Mouse (Mus musculus) midbrain, embryonic 13.5 days (tissue): ENCODE data around the gene Clec18a. TPM values are rescaled to one million over a fixed set of nuclear protein-coding genes. Genes with fewer than 3 reads are reported as not detected.
"Not testable (repeated sequence)": the region's sequence is repeated elsewhere in the genome, so short reads cannot be mapped to it uniquely, and the experiment has no call there.

ENCODE experiments used
- ATAC-seq: fragments of 200-750 bp; cut with Nextera tagmentation; 2 replicates; pipeline ENCODE4 v1.8.0; 2017; ENCODE audit warnings: mild to moderate bottlenecking, moderate TSS enrichment, moderate library complexity
- H3K27ac ChIP-seq: fragments of 300-500 bp; sonication (generic); 2 replicates; pipeline ENCODE4 v1.5.1; 2015; ENCODE audit warnings: inconsistent platforms, mild to moderate bottlenecking, moderate library complexity
- H3K27me3 ChIP-seq: fragments of 300-500 bp; sonication (generic); 2 replicates; pipeline ENCODE4 v1.6.1; 2015; ENCODE audit warnings: mild to moderate bottlenecking, inconsistent platforms
- H3K36me3 ChIP-seq: fragments of 300-500 bp; sonication (generic); 2 replicates; pipeline ENCODE4 v1.6.1; 2015; ENCODE audit warnings: mild to moderate bottlenecking, inconsistent platforms
- H3K4me1 ChIP-seq: fragments of 300-500 bp; sonication (generic); replicated peaks from 2 replicates; pipeline ENCODE4 v1.6.1; 2015; ENCODE audit warnings: inconsistent platforms
- H3K4me2 ChIP-seq: fragments of 300-500 bp; sonication (generic); replicated peaks from 2 replicates; pipeline ENCODE4 v1.6.1; 2015; ENCODE audit warnings: moderate library complexity, mild to moderate bottlenecking, inconsistent platforms
- H3K4me3 ChIP-seq: fragments of 300-500 bp; sonication (generic); replicated peaks from 2 replicates; pipeline ENCODE4 v1.5.1; 2015; ENCODE audit warnings: mild to moderate bottlenecking, inconsistent platforms
- H3K9ac ChIP-seq: fragments of 300-500 bp; sonication (generic); replicated peaks from 2 replicates; pipeline ENCODE4 v1.6.1; 2015; ENCODE audit warnings: mild to moderate bottlenecking, inconsistent platforms
- H3K9me3 ChIP-seq: fragments of 300-500 bp; sonication (generic); 2 replicates; pipeline ENCODE4 v1.6.1; 2016; ENCODE audit warnings: mild to moderate bottlenecking, inconsistent platforms
- WGBS: fragments of 180-500 bp; shearing (Covaris S2); methylation state at CpG from one replicate; pipeline ENCODE4 v1.1.7; 2015; 5-methylcytosine and 5-hydroxymethylcytosine counted together
- polyA plus RNA-seq: library from polyadenylated mRNA; unstranded; fragments of >200 nt; fragmentation: Nextera tagmentation; extraction: Ambion mirVana; gene quantifications from 2 replicates; pipeline ENCODE4 v1.2.1, GENCODE M21; 2015

Gene Clec18a
- 0.23 and 0.30 TPM in 2 replicates for polyA plus RNA-seq

GRCm38 (mm10) chr8:111092326-111092725 is at the start of gene Clec18a:
Clec18a (minus strand) TSS chr8:111092426.
- H3K27ac ChIP-seq, ATAC-seq, H3K9me3 ChIP-seq, H3K4me3 ChIP-seq, H3K9ac ChIP-seq, H3K27me3 ChIP-seq, H3K36me3 ChIP-seq, H3K4me2 ChIP-seq: not testable (repeated sequence)
- H3K4me1 ChIP-seq, result peaks cover 14% of the 10 kb centered on the region
- 90% methylated on average over 6 of the region's 6 CpGs for WGBS

GRCm38 (mm10) chr8:111130756-111131155 is 38.5 kb upstream of the Clec18a start:
- Histone ChIP-seq H3K27me3 (no peaks in the 10 kb centered on the region), H3K4me3 (no peak overlapping the region), H3K27ac (no peak overlapping the region), H3K4me2 (no peak overlapping the region), H3K4me1 (no peaks in the 10 kb centered on the region), H3K9me3 (no peaks in the 10 kb centered on the region), H3K9ac (no peak overlapping the region), H3K36me3 (peaks cover 83% of the 10 kb centered on the region)
- ATAC-seq, result no peak
- WGBS, result 94% methylated on average over 2 of the region's 2 CpGs

- no peak for ATAC-seq
- Histone ChIP-seq H3K4me3 (no peak overlapping the region), H3K4me1 (no peaks in the 10 kb centered on the region), H3K27ac (no peak overlapping the region), H3K9me3 (no peaks in the 10 kb centered on the region), H3K4me2 (no peak overlapping the region), H3K9ac (no peak overlapping the region), H3K36me3 (peaks cover 98% of the 10 kb centered on the region), H3K27me3 (no peaks in the 10 kb centered on the region)
- WGBS, result 96% methylated on average over 3 of the region's 3 CpGs
Observed at GRCm38 (mm10) chr8:111119481-111119880, 27.3 kb upstream of the Clec18a start.

- Histone ChIP-seq H3K9ac (no peak overlapping the region), H3K27me3 (no peaks in the 10 kb centered on the region), H3K9me3 (no peaks in the 10 kb centered on the region), H3K4me3 (no peak overlapping the region), H3K36me3 (peaks cover 75% of the 10 kb centered on the region), H3K4me1 (no peaks in the 10 kb centered on the region), H3K27ac (no peak overlapping the region), H3K4me2 (no peak overlapping the region)
- ATAC-seq, result no peak
- 94% methylated on average over 5 of the region's 5 CpGs for WGBS
Observed at GRCm38 (mm10) chr8:111114891-111115290, 22.7 kb upstream of the Clec18a start.

- peak overlapping the region; percentile 83 for H3K4me2 ChIP-seq
- H3K27ac ChIP-seq, result peak overlapping the region; percentile 53; the same call in 1 of the 2 replicates
- WGBS, result under 1% methylated on average over 59 of the region's 69 CpGs
Observed at GRCm38 (mm10) chr8:111094719-111095302, 2.6 kb upstream of the Clec18a start.

GRCm38 (mm10) chr8:111093865-111094718 is 1.9 kb upstream of the Clec18a start, which contains the start of gene Pdpr:
Pdpr (plus strand) TSS chr8:111094630.
- peak; percentile 93 for ATAC-seq
- H3K9ac ChIP-seq, result peak within 1 kb of the TSS; percentile 77
- H3K4me3 ChIP-seq, result peak within 1 kb of the TSS; percentile 66
- peak within 1 kb of the TSS; percentile 83 for H3K4me2 ChIP-seq
- peaks cover 14% of the 10 kb centered on the region for H3K4me1 ChIP-seq
- WGBS, result 5% methylated on average over 72 of the region's 72 CpGs
- no peaks in the 10 kb centered on the region for H3K36me3 ChIP-seq
- peak within 1 kb of the TSS; percentile 72 for H3K27ac ChIP-seq
- no peaks in the 10 kb centered on the region for H3K27me3 ChIP-seq
- no peaks in the 10 kb centered on the region for H3K9me3 ChIP-seq

More at GRCm38 (mm10) chr8:111094719-111095302, 2.6 kb upstream of the Clec18a start:
- Histone ChIP-seq H3K9ac (peak overlapping the region; percentile 77), H3K4me1 (peaks cover 14% of the 10 kb centered on the region), H3K4me3 (peak overlapping the region; percentile 66)
- H3K27me3 ChIP-seq, H3K36me3 ChIP-seq, H3K9me3 ChIP-seq: not testable (repeated sequence)
- peak; percentile 96 for ATAC-seq

- H3K9ac ChIP-seq, result no peak overlapping the region
- no peak for ATAC-seq
- H3K4me2 ChIP-seq, result no peak overlapping the region
- H3K4me3 ChIP-seq, result no peak overlapping the region
- 84% methylated on average over 7 of the region's 7 CpGs for whole genome bisulfite sequencing
- H3K27me3 ChIP-seq, result no peaks in the 10 kb centered on the region
- H3K4me1 ChIP-seq, result peaks cover 14% of the 10 kb centered on the region
- H3K36me3 ChIP-seq, result no peaks in the 10 kb centered on the region
- H3K9me3 ChIP-seq, result no peaks in the 10 kb centered on the region
- no peak overlapping the region for H3K27ac ChIP-seq
Observed at GRCm38 (mm10) chr8:111091706-111092105, 520 bp downstream of the Clec18a start.

GRCm38 (mm10) chr8:111090126-111090525 is 2.1 kb downstream of the Clec18a start:
- H3K27me3 ChIP-seq, result no peaks in the 10 kb centered on the region
- no peak overlapping the region for H3K4me2 ChIP-seq
- WGBS, result 3% methylated on average over 2 of the region's 2 CpGs
- no peak overlapping the region for H3K27ac ChIP-seq
- H3K9me3 ChIP-seq, result no peaks in the 10 kb centered on the region
- ATAC-seq, result no peak
- no peak overlapping the region for H3K9ac ChIP-seq
- peaks cover 4% of the 10 kb centered on the region; the same call in 1 of the 2 replicates for H3K4me1 ChIP-seq
- no peak overlapping the region for H3K4me3 ChIP-seq
- no peaks in the 10 kb centered on the region for H3K36me3 ChIP-seq

GRCm38 (mm10) chr8:111083936-111084335 is 8.3 kb downstream of the Clec18a start:
- H3K4me2 ChIP-seq, ATAC-seq, H3K9me3 ChIP-seq, H3K27ac ChIP-seq, H3K36me3 ChIP-seq, H3K27me3 ChIP-seq, H3K9ac ChIP-seq, H3K4me3 ChIP-seq: not testable (repeated sequence)
- H3K4me1 ChIP-seq, result peaks cover 13% of the 10 kb centered on the region
- 94% methylated on average over 5 of the region's 5 CpGs for WGBS

GRCm38 (mm10) chr8:111081580-111082258 is 10.5 kb downstream of the Clec18a start:
- Histone ChIP-seq H3K4me1 (peaks cover 13% of the 10 kb centered on the region), H3K27me3 (no peaks in the 10 kb centered on the region), H3K36me3 (no peaks in the 10 kb centered on the region), H3K9me3 (no peaks in the 10 kb centered on the region), H3K9ac (peak overlapping the region; percentile 39; the same call in 1 of the 2 replicates), H3K4me2 (no peak overlapping the region), H3K27ac (no peak overlapping the region), H3K4me3 (no peak overlapping the region)
- 28% methylated on average over 12 of the region's 12 CpGs for WGBS
- ATAC-seq, result peak; percentile 69

- ATAC-seq, result no peak
- Histone ChIP-seq H3K4me3 (no peak overlapping the region), H3K4me2 (no peak overlapping the region), H3K27ac (no peak overlapping the region), H3K4me1 (peaks cover 13% of the 10 kb centered on the region), H3K9me3 (no peaks in the 10 kb centered on the region), H3K27me3 (no peaks in the 10 kb centered on the region), H3K9ac (no peak overlapping the region), H3K36me3 (no peaks in the 10 kb centered on the region)
- 33% methylated on average over 6 of the region's 6 CpGs for WGBS
Observed at GRCm38 (mm10) chr8:111079861-111080271, 12.4 kb downstream of the Clec18a start.

- WGBS, result 55% methylated on average over 5 of the region's 5 CpGs
- Histone ChIP-seq H3K36me3 (no peaks in the 10 kb centered on the region), H3K27me3 (no peaks in the 10 kb centered on the region), H3K4me1 (peaks cover 13% of the 10 kb centered on the region), H3K4me3 (no peak overlapping the region), H3K4me2 (no peak overlapping the region), H3K9ac (no peak overlapping the region), H3K9me3 (no peaks in the 10 kb centered on the region), H3K27ac (no peak overlapping the region)
- no peak for ATAC-seq
Observed at GRCm38 (mm10) chr8:111079461-111079860, 12.8 kb downstream of the Clec18a start.
